Mouse (Mus musculus) liver, embryonic 13.5 days (tissue): ENCODE results near the gene Jpt2. TPM values are rescaled to one million over a fixed set of nuclear protein-coding genes. Genes with fewer than 3 reads are reported as not detected.
A peak's percentile ranks its signal among the peaks of the same experiment; 100 is the strongest.

Source experiments
- ATAC-seq: fragments of 200-750 bp; cut with Nextera tagmentation; 2 replicates; pipeline ENCODE4 v1.8.0; 2017; ENCODE audit warnings: low read depth, mild to moderate bottlenecking, moderate number of reproducible peaks, moderate library complexity
- DNase-seq: peaks from one replicate; pipeline ENCODE4 v3.0.0; 2022
- H3K27ac ChIP-seq: fragments of 300-500 bp; sonication (generic); 2 replicates; pipeline ENCODE4 v1.5.1; 2015; ENCODE audit warnings: moderate library complexity, mild to moderate bottlenecking, inconsistent platforms
- H3K27me3 ChIP-seq: fragments of 300-500 bp; sonication (generic); 2 replicates; pipeline ENCODE4 v1.6.1; 2015; ENCODE audit warnings: mild to moderate bottlenecking, inconsistent platforms
- H3K36me3 ChIP-seq: fragments of 300-500 bp; sonication (generic); 2 replicates; pipeline ENCODE4 v1.6.1; 2015; ENCODE audit warnings: mild to moderate bottlenecking, inconsistent platforms
- H3K4me1 ChIP-seq: fragments of 300-500 bp; sonication (generic); replicated peaks from 2 replicates; pipeline ENCODE4 v1.6.1; 2015; ENCODE audit warnings: inconsistent platforms
- H3K4me2 ChIP-seq: fragments of 300-500 bp; sonication (generic); 2 replicates; pipeline ENCODE4 v1.6.1; 2015; ENCODE audit warnings: inconsistent platforms, mild to moderate bottlenecking, moderate library complexity
- H3K4me3 ChIP-seq: fragments of 300-500 bp; sonication (generic); replicated peaks from 2 replicates; pipeline ENCODE4 v1.5.1; 2015; ENCODE audit warnings: mild to moderate bottlenecking, inconsistent platforms
- H3K9ac ChIP-seq: fragments of 300-500 bp; sonication (generic); 2 replicates; pipeline ENCODE4 v1.6.1; 2015; ENCODE audit warnings: mild to moderate bottlenecking, inconsistent platforms
- H3K9me3 ChIP-seq: fragments of 300-500 bp; sonication (generic); replicated peaks from 2 replicates; pipeline ENCODE4 v1.6.1; 2016; ENCODE audit warnings: inconsistent platforms
- WGBS: fragments of 180-500 bp; shearing (Covaris S2); methylation state at CpG from one replicate; pipeline ENCODE4 v1.1.7; 2015; ENCODE audit not compliant: insufficient replicate concordance; 5-methylcytosine and 5-hydroxymethylcytosine counted together
- polyA plus RNA-seq: library from polyadenylated mRNA; unstranded; fragments of >200 nt; fragmentation: Nextera tagmentation; extraction: Ambion mirVana; gene quantifications from 2 replicates; pipeline ENCODE4 v1.2.1, GENCODE M21; 2015

The Jpt2 gene
- polyA plus RNA-seq, 1 experiment from 2014 or later = 75.1 TPM

DNA sequence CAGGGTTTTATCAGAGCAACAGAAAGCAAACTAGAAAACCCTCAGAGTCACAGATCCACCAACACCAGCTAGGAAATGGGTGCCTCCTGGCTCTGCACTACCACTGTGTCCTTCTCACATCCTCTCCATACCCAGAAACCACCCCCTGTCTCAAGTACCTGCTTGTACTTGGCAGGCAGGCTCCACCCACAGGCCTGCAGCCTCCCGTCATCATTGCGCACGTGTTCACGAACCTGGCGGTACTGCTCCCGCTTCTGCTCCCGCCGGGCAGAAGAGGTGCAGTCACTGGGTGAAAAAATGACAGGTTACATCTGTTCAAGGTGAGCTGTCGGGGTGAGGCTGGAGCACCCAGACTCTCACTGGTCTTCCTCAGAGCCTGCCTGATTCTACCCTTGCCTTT, 56.7 kb downstream of the Jpt2 start:
- no peak for DNase-seq
- no peak for ATAC-seq
- peaks cover 99% of the 10 kb centered on the region for H3K36me3 ChIP-seq
- no peaks in the 10 kb centered on the region for H3K27me3 ChIP-seq
- no peak overlapping the region; the same call in 1 of the 2 replicates for H3K4me2 ChIP-seq
- 86% methylated on average over 9 of the region's 9 CpGs for WGBS
- H3K4me3 ChIP-seq = no peak overlapping the region
- peak overlapping the region; percentile 67 for H3K9ac ChIP-seq
- peak overlapping the region; percentile 98 for H3K27ac ChIP-seq
- peaks cover 49% of the 10 kb centered on the region for H3K4me1 ChIP-seq
- H3K9me3 ChIP-seq = no peaks in the 10 kb centered on the region

DNA sequence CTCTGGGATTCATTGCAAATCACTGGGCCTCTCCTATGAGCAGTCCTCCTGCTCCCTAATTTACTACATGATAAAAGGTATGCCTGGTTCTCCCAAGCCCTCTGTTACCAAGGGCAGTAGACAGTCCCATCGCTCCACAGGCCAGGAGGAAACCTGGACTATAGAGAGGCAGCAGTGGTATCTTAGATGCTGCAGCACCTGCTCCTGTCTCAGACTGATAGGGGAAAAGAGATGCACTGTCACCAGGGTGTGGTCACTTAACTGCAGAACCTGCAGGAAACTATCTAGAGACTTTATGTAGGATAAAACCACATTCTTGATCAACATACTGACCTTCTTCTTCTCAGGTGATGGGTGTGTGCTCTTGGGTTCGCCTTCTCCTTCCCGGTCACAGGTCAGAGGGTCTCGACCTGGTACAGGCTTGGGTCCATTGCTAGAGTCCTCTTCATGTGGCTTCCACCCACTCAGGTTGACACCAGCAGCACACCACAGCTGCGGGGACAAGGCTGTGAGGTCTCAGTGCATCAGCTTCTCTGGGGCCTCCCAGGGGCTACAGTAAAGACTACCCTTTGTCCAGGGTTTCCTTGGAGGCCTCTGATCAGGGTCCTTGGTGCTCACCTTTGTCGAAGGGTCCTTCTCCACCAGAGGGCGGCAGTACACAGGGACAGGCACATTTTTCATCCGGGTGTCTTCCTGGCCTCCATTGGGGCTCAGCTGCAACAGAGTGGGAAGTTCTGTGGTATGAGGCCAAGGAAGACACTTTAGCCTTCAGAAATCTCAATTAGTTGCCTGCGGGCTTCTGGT, 57.6 kb downstream of the Jpt2 start:
- H3K9ac ChIP-seq = peak overlapping the region; percentile 67
- peak; percentile 98 for ATAC-seq
- H3K4me1 ChIP-seq = peaks cover 58% of the 10 kb centered on the region
- H3K36me3 ChIP-seq = peaks cover 99% of the 10 kb centered on the region
- no peaks in the 10 kb centered on the region for H3K9me3 ChIP-seq
- DNase-seq = peak; percentile 86
- H3K27me3 ChIP-seq = no peaks in the 10 kb centered on the region
- peak overlapping the region; percentile 38 for H3K4me3 ChIP-seq
- 32% methylated on average over 9 of the region's 9 CpGs for WGBS
- H3K27ac ChIP-seq = peak overlapping the region; percentile 98
- peak overlapping the region; percentile 61 for H3K4me2 ChIP-seq

DNA sequence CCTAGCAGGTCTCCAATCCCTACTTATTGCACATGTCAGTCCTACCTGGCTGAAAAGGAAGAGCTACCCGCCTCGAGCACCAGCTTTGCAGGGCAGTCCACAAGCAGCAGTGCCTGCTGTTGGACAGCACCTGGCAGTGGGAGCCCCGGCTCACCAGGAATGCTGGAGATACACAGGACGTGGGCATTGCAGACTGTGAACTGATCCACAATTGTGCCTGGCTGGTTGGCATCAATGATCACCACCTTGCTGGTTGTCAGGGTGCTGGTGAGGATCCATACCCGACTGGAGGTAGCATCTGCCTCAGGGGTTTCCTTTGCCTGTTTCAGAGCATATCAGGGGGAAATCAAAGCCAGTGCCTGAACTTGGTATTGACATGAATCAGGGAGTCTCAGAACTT, 58.4 kb downstream of the Jpt2 start:
- H3K9me3 ChIP-seq = no peaks in the 10 kb centered on the region
- no peak; the same call in 1 of the 2 replicates for ATAC-seq
- peak overlapping the region; percentile 64 for H3K9ac ChIP-seq
- H3K27ac ChIP-seq = peak overlapping the region; percentile 98
- peaks cover 99% of the 10 kb centered on the region for H3K36me3 ChIP-seq
- WGBS = 83% methylated on average over 5 of the region's 5 CpGs
- no peaks in the 10 kb centered on the region for H3K27me3 ChIP-seq
- H3K4me1 ChIP-seq = peaks cover 65% of the 10 kb centered on the region
- peak overlapping the region; percentile 38; the same call in 1 of the 2 replicates for H3K4me3 ChIP-seq
- H3K4me2 ChIP-seq = peak overlapping the region; percentile 61
- DNase-seq = no peak

DNA sequence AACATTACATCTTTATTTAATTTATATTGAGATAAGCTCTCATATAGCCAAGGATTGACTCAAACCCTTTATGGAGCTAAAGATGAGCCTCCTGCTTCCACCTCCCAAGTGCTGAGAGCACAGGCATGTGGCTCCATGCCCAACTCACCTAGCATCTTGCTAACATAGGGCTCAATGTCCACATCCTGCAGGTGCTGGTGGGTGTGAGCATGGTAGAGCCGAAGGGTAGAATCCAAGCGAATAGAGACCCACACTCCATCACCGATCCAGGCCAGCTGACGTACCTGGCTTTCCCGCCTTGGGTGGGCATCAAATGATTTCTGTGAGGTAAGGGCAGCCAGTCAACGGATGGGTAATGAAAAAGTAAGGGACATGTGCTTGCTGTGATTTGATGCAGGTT, 60.5 kb downstream of the Jpt2 start:
- Histone ChIP-seq H3K4me1 (peaks cover 79% of the 10 kb centered on the region), H3K27ac (0 out of 2 replicates have a peak overlapping the region, but pooled peaks have one; percentile 90), H3K27me3 (no peaks in the 10 kb centered on the region), H3K4me2 (no peak overlapping the region), H3K9ac (no peak overlapping the region), H3K36me3 (peaks cover 82% of the 10 kb centered on the region), H3K4me3 (no peak overlapping the region), H3K9me3 (no peaks in the 10 kb centered on the region)
- 89% methylated on average over 6 of the region's 6 CpGs for WGBS
- no peak for DNase-seq
- ATAC-seq = no peak

DNA sequence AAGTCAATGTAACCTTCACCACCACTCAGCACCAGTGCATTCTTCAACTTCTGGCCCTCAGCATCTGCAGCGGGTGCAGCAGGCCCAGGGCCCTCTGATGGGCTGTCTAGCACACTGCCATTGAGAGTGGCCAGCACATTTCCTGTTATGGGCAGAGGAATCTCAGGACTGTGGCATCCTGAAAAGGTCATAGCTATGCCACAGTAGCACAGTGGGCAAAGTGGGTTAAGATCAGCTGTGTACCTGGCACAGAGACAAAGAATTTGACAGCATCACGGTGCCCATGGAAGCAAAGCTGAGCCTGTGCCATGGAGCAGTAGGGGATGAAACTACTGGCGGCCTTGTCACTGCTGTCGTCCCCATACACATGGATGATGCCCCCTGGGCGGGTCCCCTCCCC, 61.3 kb downstream of the Jpt2 start:
- DNase-seq = no peak
- Histone ChIP-seq H3K9ac (no peak overlapping the region), H3K27me3 (no peaks in the 10 kb centered on the region), H3K4me3 (no peak overlapping the region), H3K4me2 (no peak overlapping the region), H3K9me3 (no peaks in the 10 kb centered on the region), H3K4me1 (peaks cover 74% of the 10 kb centered on the region), H3K36me3 (peaks cover 74% of the 10 kb centered on the region), H3K27ac (peak overlapping the region; percentile 90)
- WGBS = 82% methylated on average over 5 of the region's 5 CpGs
- ATAC-seq = no peak

DNA sequence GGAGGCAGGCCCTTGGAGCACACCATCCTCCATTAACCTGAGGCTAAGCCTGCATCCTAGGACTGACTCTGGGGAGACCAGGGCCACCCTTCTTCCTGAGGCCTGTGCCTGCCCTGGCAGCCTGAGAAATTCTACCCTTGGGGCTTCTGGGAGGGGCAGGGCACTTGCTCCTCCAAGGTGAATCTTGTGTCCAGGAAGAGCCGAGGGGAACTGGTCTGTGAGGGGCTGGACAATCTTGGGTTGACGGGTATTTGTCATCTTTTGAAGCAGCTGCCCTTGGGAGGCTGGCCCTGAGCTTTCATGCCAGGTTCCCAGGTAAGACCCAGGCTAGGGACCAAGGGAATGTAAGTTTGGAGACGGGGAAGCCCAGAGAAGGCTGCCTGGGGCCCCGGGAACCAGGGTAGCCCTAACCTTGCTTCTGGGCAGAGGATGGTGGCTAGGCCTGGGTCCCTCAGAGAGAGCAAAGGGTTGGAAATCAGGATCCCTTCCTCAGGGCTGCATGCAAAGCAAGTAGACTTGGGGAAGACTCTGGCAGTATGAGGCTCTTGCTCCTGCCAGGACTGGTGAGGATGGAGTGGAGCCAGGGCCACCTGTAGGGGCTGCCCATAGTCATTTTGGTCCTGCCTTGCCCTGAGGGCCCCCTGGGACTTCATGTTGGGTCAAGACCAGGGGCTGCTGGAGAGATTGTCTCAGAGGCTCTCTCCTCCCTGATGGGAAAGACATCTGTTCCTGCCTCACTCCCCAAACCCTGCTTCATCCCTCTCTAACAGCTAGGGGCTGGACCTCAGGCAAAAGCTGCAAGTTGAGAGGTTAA, 62.2 kb downstream of the Jpt2 start:
- no peaks in the 10 kb centered on the region for H3K27me3 ChIP-seq
- no peaks in the 10 kb centered on the region for H3K9me3 ChIP-seq
- H3K4me1 ChIP-seq = peaks cover 74% of the 10 kb centered on the region
- 84% methylated on average over 4 of the region's 4 CpGs for WGBS
- H3K4me3 ChIP-seq = peak overlapping the region; percentile 95
- H3K27ac ChIP-seq = peak overlapping the region; percentile 90
- ATAC-seq = no peak
- peak overlapping the region; percentile 96 for H3K4me2 ChIP-seq
- no peak for DNase-seq
- peak overlapping the region; percentile 95 for H3K9ac ChIP-seq
- peaks cover 72% of the 10 kb centered on the region for H3K36me3 ChIP-seq

DNA sequence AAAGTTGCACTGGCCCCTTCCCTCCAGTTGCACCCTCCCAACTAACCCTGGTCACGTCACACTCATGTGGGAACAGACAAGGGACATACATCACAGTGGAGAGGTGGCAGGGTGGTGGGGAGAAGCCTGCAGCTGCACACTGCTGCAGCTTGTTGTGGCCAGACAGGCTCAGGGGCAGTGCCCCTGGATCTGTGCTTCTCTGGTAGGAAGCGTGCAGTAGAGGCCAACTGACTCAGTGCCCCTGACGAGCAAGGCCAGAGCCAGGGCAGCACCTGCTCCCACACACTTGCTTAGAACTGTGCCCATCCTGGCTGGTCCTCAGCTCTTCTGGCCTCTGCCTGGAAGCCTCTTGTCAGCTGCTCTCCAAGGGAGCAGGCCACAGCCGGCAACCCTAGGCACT, 62.9 kb downstream of the Jpt2 start:
- H3K4me1 ChIP-seq = peaks cover 71% of the 10 kb centered on the region
- ATAC-seq = no peak
- peak overlapping the region; percentile 90 for H3K27ac ChIP-seq
- H3K4me2 ChIP-seq = peak overlapping the region; percentile 96
- H3K9ac ChIP-seq = peak overlapping the region; percentile 95
- H3K36me3 ChIP-seq = peaks cover 73% of the 10 kb centered on the region
- H3K27me3 ChIP-seq = no peaks in the 10 kb centered on the region
- 76% methylated on average over 4 of the region's 4 CpGs for WGBS
- H3K9me3 ChIP-seq = no peaks in the 10 kb centered on the region
- peak overlapping the region; percentile 95 for H3K4me3 ChIP-seq
- no peak for DNase-seq

DNA sequence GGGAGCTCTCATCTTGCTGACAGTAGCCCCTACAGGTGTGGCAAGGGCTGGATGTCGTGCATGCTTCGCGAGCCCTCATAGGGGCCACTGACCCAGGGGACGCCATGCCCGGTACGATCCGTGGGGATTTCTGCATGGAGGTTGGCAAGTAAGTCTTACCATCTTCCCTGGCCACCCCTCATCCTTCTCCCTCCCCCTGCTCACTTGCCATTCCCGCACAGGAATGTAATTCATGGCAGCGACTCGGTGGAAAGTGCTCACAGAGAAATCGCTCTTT, 63.6 kb downstream of the Jpt2 start:
- Histone ChIP-seq H3K27ac (peak overlapping the region; percentile 90), H3K4me2 (peak overlapping the region; percentile 96), H3K36me3 (peaks cover 73% of the 10 kb centered on the region), H3K4me1 (peaks cover 65% of the 10 kb centered on the region), H3K9me3 (no peaks in the 10 kb centered on the region), H3K4me3 (peak overlapping the region; percentile 95), H3K9ac (peak overlapping the region; percentile 95), H3K27me3 (no peaks in the 10 kb centered on the region)
- no peak for ATAC-seq
- DNase-seq = no peak
- WGBS = 48% methylated on average over 11 of the region's 11 CpGs

DNA sequence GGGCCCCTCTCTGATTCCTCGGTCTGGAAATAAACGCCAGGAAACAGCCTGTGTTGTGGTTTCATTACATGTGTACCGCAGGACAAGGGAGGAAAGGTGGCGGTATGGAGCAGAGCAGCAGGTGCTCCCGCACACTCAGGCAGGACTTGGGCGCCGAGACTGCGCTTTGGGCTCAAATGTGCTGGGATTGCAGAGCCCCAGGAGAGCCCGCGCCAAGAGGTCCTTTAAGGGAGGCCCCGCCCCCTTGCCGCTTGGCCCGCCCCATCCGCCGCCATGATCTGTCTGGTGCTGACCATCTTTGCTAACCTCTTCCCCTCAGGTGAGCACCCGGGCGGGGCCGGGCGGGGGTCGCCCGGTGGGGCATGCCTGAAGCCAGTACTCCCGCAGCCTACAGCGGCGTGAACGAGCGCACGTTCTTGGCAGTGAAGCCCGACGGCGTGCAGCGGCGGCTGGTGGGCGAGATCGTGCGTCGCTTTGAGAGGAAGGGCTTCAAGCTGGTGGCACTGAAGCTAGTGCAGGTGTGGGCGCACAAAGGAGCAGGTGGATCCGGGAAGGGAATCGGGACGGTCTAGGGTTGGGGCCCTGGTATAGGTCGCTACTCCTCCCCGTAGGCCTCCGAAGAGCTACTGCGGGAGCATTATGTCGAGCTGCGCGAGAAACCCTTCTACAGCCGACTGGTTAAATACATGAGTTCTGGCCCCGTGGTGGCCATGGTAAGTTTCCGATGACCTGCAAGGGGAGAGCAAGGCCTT, 64.1 kb downstream of the Jpt2 start, which contains the start of gene Nme3:
Gene Nme3 (plus strand): TSS at position 260 of the 752 bp plus-strand sequence.
- WGBS = under 1% methylated on average over 50 of the region's 50 CpGs
- peak within 1 kb of the TSS; percentile 90 for H3K27ac ChIP-seq
- peak within 1 kb of the TSS; percentile 95 for H3K4me3 ChIP-seq
- H3K9me3 ChIP-seq = no peaks in the 10 kb centered on the region
- peaks cover 59% of the 10 kb centered on the region for H3K4me1 ChIP-seq
- ATAC-seq (peak; percentile 77), DNase-seq (peak; percentile 73)
- H3K4me2 ChIP-seq = peak within 1 kb of the TSS; percentile 96
- no peaks in the 10 kb centered on the region for H3K27me3 ChIP-seq
- peak within 1 kb of the TSS; percentile 95 for H3K9ac ChIP-seq
- H3K36me3 ChIP-seq = peaks cover 73% of the 10 kb centered on the region

DNA sequence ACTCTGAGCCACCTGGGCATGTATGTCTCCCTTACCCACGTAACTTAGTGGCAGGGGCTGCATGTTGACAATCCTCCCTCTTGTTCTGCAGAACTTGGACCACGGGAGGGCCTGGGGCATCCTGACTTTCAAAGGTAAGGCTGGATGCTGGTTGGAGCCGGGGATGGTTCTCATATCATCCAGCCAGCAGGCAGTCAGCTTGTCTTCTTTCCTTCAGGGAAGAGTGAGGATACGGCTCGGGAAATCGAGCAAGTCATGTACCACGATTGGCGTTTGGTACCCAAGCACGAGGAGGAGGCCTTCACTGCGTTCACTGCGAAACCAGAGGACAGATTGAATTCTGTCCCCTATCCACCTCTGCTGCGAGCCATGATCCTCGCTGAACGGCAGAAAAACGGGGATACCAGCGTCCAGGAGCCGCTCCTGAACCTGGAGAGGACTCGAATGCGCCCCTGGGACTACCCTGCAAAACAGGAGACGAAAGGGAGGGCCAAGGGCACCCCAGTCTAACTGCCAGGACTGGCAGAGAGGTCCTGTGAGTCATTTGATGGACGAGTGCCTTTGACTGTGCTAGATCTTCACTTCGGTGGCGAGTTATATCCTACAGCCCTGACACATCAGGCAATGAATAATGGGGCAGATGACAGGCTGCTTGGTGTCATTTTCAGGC, 64.8 kb downstream of the Jpt2 start:
- no peak for DNase-seq

More for the DNA sequence above, 64.8 kb downstream of the Jpt2 start:
- Histone ChIP-seq H3K27me3 (no peaks in the 10 kb centered on the region), H3K36me3 (peaks cover 73% of the 10 kb centered on the region), H3K4me2 (peak overlapping the region; percentile 96), H3K9me3 (no peaks in the 10 kb centered on the region), H3K4me1 (peaks cover 59% of the 10 kb centered on the region), H3K9ac (peak overlapping the region; percentile 95), H3K4me3 (peak overlapping the region; percentile 95), H3K27ac (peak overlapping the region; percentile 90)
- ATAC-seq = peak; percentile 4; the same call in 1 of the 2 replicates
- WGBS = 5% methylated on average over 23 of the region's 23 CpGs
